Mouse (Mus musculus): ENCODE data around the gene Gm49396.

The Gm49396 gene

DNA sequence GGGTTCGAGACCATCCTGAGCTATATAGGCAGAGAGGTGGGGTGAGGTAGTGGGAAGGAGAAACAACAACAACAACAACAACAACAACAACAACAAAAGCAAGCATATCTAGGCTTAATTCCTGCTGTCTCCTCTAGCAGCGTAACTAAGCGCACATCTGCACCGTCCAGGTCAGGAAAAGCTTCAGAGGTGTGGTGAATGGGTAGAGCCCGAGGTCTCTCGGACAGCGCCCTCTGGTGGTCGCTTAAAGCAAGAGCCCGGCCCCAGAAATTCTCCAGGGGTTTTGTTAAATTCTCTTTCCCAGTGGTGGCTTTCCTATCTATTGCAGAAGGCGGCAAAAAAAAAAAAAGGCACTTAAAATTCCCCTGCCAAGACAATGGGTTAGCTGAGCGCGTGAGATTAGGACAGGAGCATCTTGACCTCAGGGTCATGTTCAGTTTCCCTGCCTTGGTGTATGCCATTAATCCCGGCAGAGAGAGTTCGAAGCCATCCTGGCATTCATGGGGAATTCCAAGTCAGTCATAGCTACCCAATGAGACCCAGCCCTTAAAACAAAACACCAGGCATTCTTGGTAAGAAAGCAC, 50.5 kb downstream of the Gm49396 start:
- DNase-seq (ENCODE audit: low spot score): peak; percentile 53

DNA sequence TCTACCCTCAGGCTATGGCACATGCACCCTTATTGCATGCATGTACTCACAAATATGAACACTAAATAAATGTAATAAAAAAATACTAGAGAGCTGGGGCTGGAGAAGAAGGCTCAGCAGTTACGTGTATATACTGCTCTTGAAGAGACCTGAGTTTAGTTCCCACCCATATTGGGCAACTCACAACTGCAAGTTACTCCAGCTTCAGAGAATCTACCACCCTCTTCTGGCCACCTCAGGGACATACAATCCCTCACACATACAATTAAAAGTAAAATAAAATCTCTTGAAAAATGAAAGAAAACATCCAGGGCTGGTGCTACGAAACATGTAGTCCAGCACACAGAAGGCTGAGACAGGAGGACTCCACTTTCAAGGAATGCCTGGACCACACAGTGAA, 51.3 kb downstream of the Gm49396 start:
- no peak for DNase-seq (ENCODE audit: low spot score)

DNA sequence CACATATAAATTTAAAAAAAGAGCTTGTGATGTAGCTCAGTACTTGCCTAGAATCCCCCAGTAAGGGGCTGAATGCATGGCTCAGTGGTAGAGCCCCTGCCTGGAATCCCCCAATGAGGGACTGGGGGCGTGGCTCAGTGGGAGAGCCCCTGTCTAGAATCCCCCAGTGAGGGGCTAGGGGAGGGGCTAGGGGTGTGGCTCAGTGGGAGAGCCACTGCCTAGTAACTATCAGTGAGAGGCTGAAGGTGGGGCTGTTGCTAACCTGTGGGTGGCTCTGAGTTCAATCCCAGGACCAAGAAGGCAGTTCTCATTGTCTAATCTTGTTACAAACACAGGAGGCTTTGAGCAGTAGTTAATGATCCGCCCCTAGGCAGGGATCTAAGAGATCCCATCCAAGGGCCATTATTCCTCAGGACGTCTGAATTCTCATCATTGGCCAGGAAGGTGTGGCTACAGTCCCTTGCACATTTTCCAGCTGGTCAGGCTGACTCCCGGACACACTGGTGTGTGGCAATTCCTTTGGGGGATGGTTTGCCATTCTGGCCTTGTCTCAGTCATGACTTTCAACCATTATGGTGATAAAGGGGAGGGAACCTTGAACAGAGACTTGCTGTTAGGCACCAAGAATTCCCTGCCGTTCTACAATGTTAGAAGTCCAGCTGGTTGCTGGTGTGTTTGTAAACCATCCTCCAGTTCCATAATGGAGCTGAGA, 52.1 kb downstream of the Gm49396 start:
- DNase-seq (ENCODE audit: low spot score): no peak

Measured in spleen, adult 12 weeks (tissue).